Mouse (Mus musculus): ENCODE data around the gene Rnf166. TPM values are rescaled to one million over a fixed set of nuclear protein-coding genes. Genes with fewer than 3 reads are reported as not detected.

Rnf166 gene
- polyA plus RNA-seq, 1 experiment: 38.9 TPM

GRCm38 (mm10) chr8:122459990-122460389 is 15.9 kb downstream of the Rnf166 start:
- peaks cover 21% of the 10 kb centered on the region for H3K4me1 ChIP-seq (ENCODE audit: control insufficient read depth, insufficient read depth, low read length)
- no peak overlapping the region for H3K4me3 ChIP-seq (ENCODE audit: insufficient read depth, low read length)
- TF ChIP-seq POLR2A (IDR thresholded peaks at IDR 0.05; ENCODE audit: low read depth, low read length): no peak
- TF ChIP-seq CTCF (IDR thresholded peaks at IDR 0.05; ENCODE audit: borderline replicate concordance, insufficient read depth, low read length): no peak
- H3K27ac ChIP-seq (ENCODE audit: insufficient read depth, low read length): no peak overlapping the region

- TF ChIP-seq POLR2A (IDR thresholded peaks at IDR 0.05; ENCODE audit: low read depth, low read length): no peak
- no peak for TF ChIP-seq CTCF (IDR thresholded peaks at IDR 0.05; ENCODE audit: borderline replicate concordance, insufficient read depth, low read length)
- Histone ChIP-seq H3K4me1 (ENCODE audit: control insufficient read depth, insufficient read depth, low read length) (peaks cover 21% of the 10 kb centered on the region), H3K27ac (ENCODE audit: insufficient read depth, low read length) (no peak overlapping the region), H3K4me3 (ENCODE audit: insufficient read depth, low read length) (no peak overlapping the region)
These were observed 16.5 kb downstream of the Rnf166 start for GRCm38 (mm10) chr8:122459218-122459900.

- H3K4me3 ChIP-seq (ENCODE audit: insufficient read depth, low read length): no peak overlapping the region
- H3K27ac ChIP-seq (ENCODE audit: insufficient read depth, low read length): no peak overlapping the region
- TF ChIP-seq POLR2A (IDR thresholded peaks at IDR 0.05; ENCODE audit: low read depth, low read length) (no peak), CTCF (IDR thresholded peaks at IDR 0.05; ENCODE audit: borderline replicate concordance, insufficient read depth, low read length) (no peak)
- peaks cover 11% of the 10 kb centered on the region for H3K4me1 ChIP-seq (ENCODE audit: control insufficient read depth, insufficient read depth, low read length)
These were observed 18.7 kb downstream of the Rnf166 start for GRCm38 (mm10) chr8:122457171-122457570.

- H3K4me1 ChIP-seq (ENCODE audit: control insufficient read depth, insufficient read depth, low read length): no peaks in the 10 kb centered on the region
- no peak overlapping the region for H3K27ac ChIP-seq (ENCODE audit: insufficient read depth, low read length)
- H3K4me3 ChIP-seq (ENCODE audit: insufficient read depth, low read length): no peak overlapping the region
- no peak for TF ChIP-seq POLR2A (IDR thresholded peaks at IDR 0.05; ENCODE audit: low read depth, low read length)
- no peak for TF ChIP-seq CTCF (IDR thresholded peaks at IDR 0.05; ENCODE audit: borderline replicate concordance, insufficient read depth, low read length)
These were observed 21.5 kb downstream of the Rnf166 start for GRCm38 (mm10) chr8:122454409-122454808.

- TF ChIP-seq CTCF (IDR thresholded peaks at IDR 0.05; ENCODE audit: borderline replicate concordance, insufficient read depth, low read length) (no peak), POLR2A (IDR thresholded peaks at IDR 0.05; ENCODE audit: low read depth, low read length) (no peak)
- H3K27ac ChIP-seq (ENCODE audit: insufficient read depth, low read length): no peak overlapping the region
These were observed 23.7 kb downstream of the Rnf166 start for GRCm38 (mm10) chr8:122452154-122452553.

GRCm38 (mm10) chr8:122451161-122451703 is 24.6 kb downstream of the Rnf166 start:
- Histone ChIP-seq H3K4me3 (ENCODE audit: insufficient read depth, low read length) (no peak overlapping the region), H3K27ac (ENCODE audit: insufficient read depth, low read length) (no peak overlapping the region), H3K4me1 (ENCODE audit: control insufficient read depth, insufficient read depth, low read length) (no peaks in the 10 kb centered on the region)
- no peak for TF ChIP-seq POLR2A (IDR thresholded peaks at IDR 0.05; ENCODE audit: low read depth, low read length)
- no peak for TF ChIP-seq CTCF (IDR thresholded peaks at IDR 0.05; ENCODE audit: borderline replicate concordance, insufficient read depth, low read length)

More at GRCm38 (mm10) chr8:122452154-122452553, 23.7 kb downstream of the Rnf166 start:
- Histone ChIP-seq H3K4me3 (ENCODE audit: insufficient read depth, low read length) (no peak overlapping the region), H3K4me1 (ENCODE audit: control insufficient read depth, insufficient read depth, low read length) (no peaks in the 10 kb centered on the region)

- Histone ChIP-seq H3K4me1 (ENCODE audit: control insufficient read depth, insufficient read depth, low read length) (no peaks in the 10 kb centered on the region), H3K4me3 (ENCODE audit: insufficient read depth, low read length) (no peak overlapping the region), H3K27ac (ENCODE audit: insufficient read depth, low read length) (no peak overlapping the region)
- TF ChIP-seq POLR2A (IDR thresholded peaks at IDR 0.05; ENCODE audit: low read depth, low read length) (0 out of 2 replicates have a peak, but pooled peaks have one; percentile 11), CTCF (IDR thresholded peaks at IDR 0.05; ENCODE audit: borderline replicate concordance, insufficient read depth, low read length) (peak; percentile 37; the same call in 1 of the 2 replicates)
These were observed 30.7 kb downstream of the Rnf166 start for GRCm38 (mm10) chr8:122445203-122445602.

- H3K4me3 ChIP-seq (ENCODE audit: insufficient read depth, low read length): peak overlapping the region; percentile 53
- no peaks in the 10 kb centered on the region for H3K4me1 ChIP-seq (ENCODE audit: control insufficient read depth, insufficient read depth, low read length)
- peak overlapping the region; percentile 62 for H3K27ac ChIP-seq (ENCODE audit: insufficient read depth, low read length)
- TF ChIP-seq CTCF (IDR thresholded peaks at IDR 0.05; ENCODE audit: borderline replicate concordance, insufficient read depth, low read length) (no peak), POLR2A (IDR thresholded peaks at IDR 0.05; ENCODE audit: low read depth, low read length) (peak; percentile 28; the same call in 1 of the 2 replicates)
These were observed 31.7 kb downstream of the Rnf166 start for GRCm38 (mm10) chr8:122444058-122444748.

GRCm38 (mm10) chr8:122443262-122444006 is 32.4 kb downstream of the Rnf166 start, which contains the start of gene Mvd:
Gene Mvd (minus strand): TSS chr8:122443422.
- TF ChIP-seq CTCF (IDR thresholded peaks at IDR 0.05; ENCODE audit: borderline replicate concordance, insufficient read depth, low read length): peak; percentile 34; the same call in 1 of the 2 replicates
- peak; percentile 99 for TF ChIP-seq POLR2A (IDR thresholded peaks at IDR 0.05; ENCODE audit: low read depth, low read length)
- H3K4me1 ChIP-seq (ENCODE audit: control insufficient read depth, insufficient read depth, low read length): no peaks in the 10 kb centered on the region
- peak within 1 kb of the TSS; percentile 62 for H3K27ac ChIP-seq (ENCODE audit: insufficient read depth, low read length)
- peak within 1 kb of the TSS; percentile 73 for H3K4me3 ChIP-seq (ENCODE audit: insufficient read depth, low read length)
